Mouse (Mus musculus) small intestine, adult 2 months (tissue): ENCODE results near the gene Bcar1.

Source experiments
- CTCF ChIP-seq: fragments of 200-500 bp; IDR thresholded peaks from 2 replicates; pipeline ENCODE4 v1.5.1; 2012; ENCODE audit warnings: low read depth, mild to moderate bottlenecking, control low read depth, inconsistent platforms, low read length, moderate library complexity, mixed read lengths; ENCODE audit not compliant: insufficient replicate concordance, insufficient read length; ENCODE audit errors: extremely low read depth
- POLR2A ChIP-seq: fragments of 200-500 bp; IDR thresholded peaks from 2 replicates; pipeline ENCODE4 v1.6.1; 2012; ENCODE audit warnings: low read depth, mild to moderate bottlenecking, control low read depth, inconsistent platforms, low read length, moderate library complexity

DNA sequence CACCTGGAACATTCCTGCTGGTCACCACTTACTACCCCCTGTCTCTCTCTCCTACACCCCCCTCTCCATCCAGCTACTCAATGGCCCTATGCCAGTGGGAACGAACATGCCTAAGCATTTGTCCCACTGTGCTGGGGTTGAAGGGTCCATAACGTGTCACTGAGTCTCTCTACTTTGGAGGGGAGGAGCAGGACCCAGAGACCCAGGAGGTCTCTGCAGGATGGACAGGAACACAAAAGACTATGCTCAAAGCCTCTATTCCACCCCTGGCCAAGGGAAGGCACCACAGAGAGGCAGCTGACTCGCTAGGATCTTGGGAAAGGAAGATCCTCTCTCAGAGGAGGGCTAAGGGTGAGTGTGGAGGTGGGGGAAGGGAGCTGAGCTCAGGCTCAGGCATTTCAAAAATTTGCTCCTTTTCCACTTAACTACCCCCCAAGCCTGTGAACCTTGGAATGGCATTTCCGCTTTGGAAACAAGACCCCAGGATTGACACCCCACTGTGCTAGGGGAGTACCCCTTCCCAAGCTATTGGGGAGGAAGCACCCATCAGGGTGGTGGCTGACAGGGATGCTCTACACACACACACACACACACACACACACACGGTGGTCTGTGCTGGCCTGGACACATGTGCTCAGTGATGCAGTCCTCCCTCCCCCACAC lies 9.9 kb downstream of the Bcar1 start:
- no peak for TF ChIP-seq POLR2A
- TF ChIP-seq CTCF, result no peak
